Mouse (Mus musculus) thymus, adult 2 months (tissue): ENCODE measurements around the gene Cryba4. TPM values are rescaled to one million over a fixed set of nuclear protein-coding genes. Genes with fewer than 3 reads are reported as not detected.

Source experiments
- DNase-seq: peaks from one replicate; pipeline ENCODE4 v3.0.0; 2021
- H3K27ac ChIP-seq: fragments of 200-500 bp; 2 replicates; pipeline ENCODE4 v1.5.1; 2012; ENCODE audit warnings: low read length, control low read depth; ENCODE audit not compliant: control insufficient read depth, insufficient read depth
- H3K27me3 ChIP-seq: fragments of 200-500 bp; 2 replicates; pipeline ENCODE4 v1.6.1; 2012; ENCODE audit warnings: mild to moderate bottlenecking, low read length, moderate library complexity, mixed read lengths; ENCODE audit not compliant: control insufficient read depth, insufficient read depth
- H3K36me3 ChIP-seq: fragments of 200-500 bp; 2 replicates; pipeline ENCODE4 v1.6.1; 2012; ENCODE audit warnings: mild to moderate bottlenecking, low read length, moderate library complexity; ENCODE audit not compliant: control insufficient read depth, insufficient read depth
- H3K4me1 ChIP-seq: fragments of 200-500 bp; replicated peaks from 2 replicates; pipeline ENCODE4 v1.6.1; 2012; ENCODE audit warnings: low read length; ENCODE audit not compliant: control insufficient read depth, insufficient read depth
- H3K4me3 ChIP-seq: fragments of 200-500 bp; 2 replicates; pipeline ENCODE4 v1.5.1; 2012; ENCODE audit warnings: mild to moderate bottlenecking, low read length, control low read depth, moderate library complexity; ENCODE audit not compliant: control insufficient read depth, insufficient read depth
- CTCF ChIP-seq: fragments of 200-500 bp; IDR thresholded peaks from 2 replicates; pipeline ENCODE4 v1.5.1; 2012; ENCODE audit warnings: mild to moderate bottlenecking, control low read depth, low read length, moderate library complexity, borderline replicate concordance; ENCODE audit not compliant: control insufficient read depth, poor library complexity, insufficient read depth; ENCODE audit errors: extremely low read depth
- POLR2A ChIP-seq: fragments of 200-500 bp; IDR thresholded peaks from 2 replicates; pipeline ENCODE4 v1.6.1; 2012; ENCODE audit warnings: mild to moderate bottlenecking, low read length, control low read depth, moderate library complexity; ENCODE audit not compliant: control insufficient read depth, poor library complexity, insufficient read depth; ENCODE audit errors: extremely low read depth
- WGBS: fragments of 180-500 bp; shearing (Covaris S2); methylation state at CpG from one replicate; pipeline ENCODE4 v1.1.7; 2018; 5-methylcytosine and 5-hydroxymethylcytosine counted together
- polyA plus RNA-seq: library from polyadenylated mRNA; depleted of rRNA; stranded (reverse); fragments of >200 nt; gene quantifications from 2 replicates; pipeline ENCODE4 v1.2.3, GENCODE M21; 2012

Gene Cryba4
- polyA plus RNA-seq, 1 experiment, result 3.1 TPM

GRCm38 (mm10) chr5:112292343-112292980 is 40.1 kb upstream of the Cryba4 start:
- TF ChIP-seq CTCF (no peak), POLR2A (no peak)
- no peak for DNase-seq
- 92% methylated on average over 17 of the region's 17 CpGs for WGBS
- Histone ChIP-seq H3K27me3 (no peaks in the 10 kb centered on the region), H3K4me1 (peaks cover 45% of the 10 kb centered on the region), H3K27ac (no peak overlapping the region), H3K36me3 (no peaks in the 10 kb centered on the region), H3K4me3 (no peak overlapping the region)

DNA sequence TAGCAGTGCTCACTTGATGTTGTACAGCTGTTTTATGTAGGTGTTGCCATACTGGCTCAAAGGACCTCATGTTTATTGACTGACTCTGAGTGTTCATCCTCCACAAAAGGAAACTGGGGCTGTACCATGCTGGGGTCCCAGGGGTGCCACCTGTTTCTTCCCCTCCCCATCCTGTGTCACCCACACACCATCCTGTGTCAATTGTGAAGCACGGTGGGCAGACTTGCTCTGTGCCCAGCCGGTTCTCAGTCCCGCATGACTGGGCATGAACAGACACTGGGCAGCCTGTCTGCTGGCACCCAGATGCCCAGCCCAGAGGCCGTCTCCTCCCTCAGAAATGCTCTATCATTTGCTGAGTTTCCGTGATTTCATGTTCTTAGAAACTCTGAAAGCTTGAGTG is 39.5 kb upstream of the Cryba4 start:
- Histone ChIP-seq H3K36me3 (no peaks in the 10 kb centered on the region), H3K27me3 (no peaks in the 10 kb centered on the region), H3K4me3 (no peak overlapping the region), H3K27ac (no peak overlapping the region), H3K4me1 (peaks cover 45% of the 10 kb centered on the region)
- TF ChIP-seq CTCF (no peak), POLR2A (no peak)
- DNase-seq, result peak; percentile 46
- 57% methylated on average over 5 of the region's 5 CpGs for WGBS

- H3K4me3 ChIP-seq, result no peak overlapping the region
- no peak for DNase-seq
- TF ChIP-seq CTCF, result no peak
- TF ChIP-seq POLR2A, result no peak
- no peaks in the 10 kb centered on the region for H3K36me3 ChIP-seq
- no peak overlapping the region for H3K27ac ChIP-seq
- WGBS, result 96% methylated on average over 8 of the region's 8 CpGs
- peaks cover 45% of the 10 kb centered on the region for H3K4me1 ChIP-seq
- H3K27me3 ChIP-seq, result no peaks in the 10 kb centered on the region
Measured at GRCm38 (mm10) chr5:112290536-112290880, 38.2 kb upstream of the Cryba4 start.

DNA sequence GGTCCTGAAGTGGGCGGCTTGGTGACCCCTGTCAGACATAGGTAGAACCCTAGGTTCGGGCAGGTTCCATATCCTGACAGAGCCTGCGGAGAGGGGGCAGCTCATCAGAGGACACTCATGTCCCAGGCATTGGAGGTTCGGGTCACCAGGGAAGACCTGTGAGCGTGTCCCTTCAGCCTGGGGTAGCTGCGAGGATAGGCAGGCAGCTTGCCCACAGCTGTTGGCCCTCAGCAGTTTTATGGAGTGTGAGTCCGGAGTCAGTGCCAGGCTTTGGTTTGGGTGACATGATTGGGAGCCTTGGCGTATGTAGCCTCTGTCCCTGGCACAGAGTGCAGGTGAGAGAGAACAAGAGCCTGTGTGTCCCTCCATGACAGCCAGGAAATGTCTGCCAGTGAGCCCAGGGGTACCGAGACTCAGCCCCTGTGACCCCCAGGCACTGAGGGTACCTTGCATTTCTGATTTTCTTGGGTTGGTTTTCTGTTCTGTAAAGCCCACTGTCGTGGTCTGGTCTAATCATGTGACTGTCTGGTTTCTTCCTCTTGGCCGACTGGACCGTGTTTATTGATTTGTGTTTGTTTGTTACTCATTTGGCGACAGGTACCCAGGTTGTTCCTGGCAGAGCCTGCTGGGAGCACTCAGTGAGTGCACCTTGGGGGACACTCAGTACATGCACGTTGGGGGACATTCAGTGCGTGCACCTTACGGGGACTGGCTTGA is 37.7 kb upstream of the Cryba4 start:
- TF ChIP-seq CTCF (no peak), POLR2A (no peak)
- no peak overlapping the region for H3K27ac ChIP-seq

DNA sequence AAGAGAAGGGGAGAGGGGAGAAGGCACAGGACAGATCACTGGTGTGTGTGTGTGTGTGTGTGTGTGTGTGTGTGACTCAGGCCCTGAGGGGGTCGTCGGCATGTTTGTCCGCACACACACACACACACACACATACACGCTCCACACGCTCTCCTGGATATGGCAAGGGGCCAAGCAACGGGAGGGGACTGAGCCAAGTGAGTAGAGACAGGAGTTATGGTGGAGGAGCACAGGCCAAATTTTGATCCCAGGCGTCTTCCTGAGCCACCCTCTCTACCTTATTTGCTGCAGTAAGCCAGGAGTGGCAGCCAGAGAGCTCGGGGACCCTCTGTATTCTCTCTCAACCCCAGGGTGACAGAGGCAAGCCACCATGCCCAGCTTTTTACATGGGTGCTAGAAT is 36.9 kb upstream of the Cryba4 start:
- Histone ChIP-seq H3K27ac (no peak overlapping the region), H3K4me1 (peaks cover 58% of the 10 kb centered on the region), H3K36me3 (no peaks in the 10 kb centered on the region), H3K27me3 (no peaks in the 10 kb centered on the region), H3K4me3 (no peak overlapping the region)
- no peak for DNase-seq
- TF ChIP-seq POLR2A (no peak), CTCF (no peak)
- WGBS, result 89% methylated on average over 8 of the region's 8 CpGs

More for the DNA sequence above, 37.7 kb upstream of the Cryba4 start:
- no peak for DNase-seq
- Histone ChIP-seq H3K4me1 (peaks cover 50% of the 10 kb centered on the region), H3K36me3 (no peaks in the 10 kb centered on the region), H3K4me3 (no peak overlapping the region), H3K27me3 (no peaks in the 10 kb centered on the region)
- WGBS, result 89% methylated on average over 16 of the region's 16 CpGs

- Histone ChIP-seq H3K27ac (no peak overlapping the region), H3K36me3 (no peaks in the 10 kb centered on the region), H3K27me3 (no peaks in the 10 kb centered on the region), H3K4me1 (peaks cover 65% of the 10 kb centered on the region), H3K4me3 (no peak overlapping the region)
- WGBS, result 91% methylated on average over 9 of the region's 9 CpGs
- TF ChIP-seq CTCF (no peak), POLR2A (no peak)
- DNase-seq, result no peak
Measured at GRCm38 (mm10) chr5:112288193-112289141, 36.1 kb upstream of the Cryba4 start.

DNA sequence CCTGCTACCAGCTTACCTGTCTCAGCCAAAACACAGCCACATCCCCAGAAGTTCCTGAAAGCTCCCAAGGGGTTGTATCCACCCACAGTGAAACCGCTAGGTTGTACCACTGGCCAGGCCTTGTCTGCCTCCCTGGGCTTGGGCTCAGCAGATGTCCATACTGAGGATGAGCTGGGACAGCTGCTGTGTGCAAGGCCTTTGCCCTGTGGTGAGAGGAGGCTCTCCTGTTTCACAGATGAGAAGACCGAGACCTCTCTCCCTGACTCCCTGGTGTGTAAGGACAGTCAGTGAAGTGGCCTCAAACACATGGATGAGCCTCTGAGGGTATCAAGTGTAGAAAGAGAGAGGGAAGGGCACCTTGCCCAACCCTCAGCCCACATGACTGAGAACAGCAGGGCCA is 35.3 kb upstream of the Cryba4 start:
- 80% methylated on average over 2 of the region's 2 CpGs for WGBS
- no peak overlapping the region for H3K4me3 ChIP-seq
- H3K36me3 ChIP-seq, result no peaks in the 10 kb centered on the region
- peak overlapping the region; percentile 58; the same call in 1 of the 2 replicates for H3K27ac ChIP-seq
- no peak for DNase-seq
- no peak for TF ChIP-seq CTCF
- no peak for TF ChIP-seq POLR2A
- H3K4me1 ChIP-seq, result peaks cover 73% of the 10 kb centered on the region
- H3K27me3 ChIP-seq, result no peaks in the 10 kb centered on the region
